Mouse (Mus musculus): Measurements from ENCODE around the gene Eif1.
"Not testable (repeated sequence)": the region's sequence is repeated elsewhere in the genome, so short reads cannot be mapped to it uniquely, and the experiment has no call there.

- not testable (repeated sequence) for TF ChIP-seq CTCF (IDR thresholded peaks at IDR 0.05; ENCODE audit: insufficient read depth, low read length); POLR2A (IDR thresholded peaks at IDR 0.05; ENCODE audit: borderline replicate concordance, extremely low read depth, low read depth, low read length)
Observed at GRCm38 (mm10) chr11:100330816-100331375, 11.2 kb downstream of the Eif1 start.

Data from lung, adult 2 months (tissue).